Mouse (Mus musculus): ENCODE results near the gene Lsamp.

The Lsamp gene

GRCm38 (mm10) chr16:39984205-39984634, at the start of gene Lsamp:
TSS of gene Lsamp (plus strand) at chr16:39984361.
- peak; percentile 84 for DNase-seq (ENCODE audit: extremely low spot score)

DNA sequence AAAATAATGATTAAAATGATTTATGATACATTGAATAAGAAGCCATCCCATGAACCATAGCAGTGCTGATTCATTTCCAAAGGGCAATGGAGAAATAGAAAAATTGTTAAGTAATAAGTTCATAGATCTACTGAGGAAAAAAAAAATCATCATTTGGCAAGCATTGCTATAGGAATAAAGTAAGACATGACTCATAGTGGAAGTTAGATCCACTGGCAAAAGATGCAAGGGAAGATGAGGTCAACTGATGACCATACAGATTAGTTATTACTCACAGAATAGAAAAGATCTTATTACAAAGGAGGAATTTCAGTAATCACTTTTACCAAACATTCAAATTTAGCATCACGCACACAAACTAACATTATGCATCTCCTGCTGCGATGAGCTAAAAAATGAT, 26.5 kb upstream of the Lsamp start:
- DNase-seq (ENCODE audit: extremely low spot score), result no peak

DNA sequence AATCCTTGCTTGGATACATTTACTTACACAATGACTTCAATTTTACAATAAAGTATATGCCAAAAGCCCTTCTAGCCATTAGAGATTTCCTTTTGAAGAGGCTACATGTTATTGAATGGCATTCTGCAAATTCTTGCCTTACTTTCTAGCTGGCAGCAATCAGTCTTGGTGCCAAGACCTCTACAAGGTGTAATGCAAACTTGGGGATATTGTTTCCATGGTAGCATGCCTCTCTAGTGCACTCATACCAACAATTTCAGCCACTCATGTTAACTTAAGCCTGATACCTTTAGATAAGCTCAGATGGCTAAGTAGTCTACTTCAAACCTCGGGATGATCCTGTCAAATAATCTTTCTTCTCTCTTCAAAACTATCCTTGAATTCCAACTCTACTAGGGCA, 11.4 kb upstream of the Lsamp start:
- no peak for DNase-seq (ENCODE audit: extremely low spot score)

- no peak for DNase-seq (ENCODE audit: extremely low spot score)
These were observed 602 bp downstream of the Lsamp start for GRCm38 (mm10) chr16:39984635-39985291.

DNA sequence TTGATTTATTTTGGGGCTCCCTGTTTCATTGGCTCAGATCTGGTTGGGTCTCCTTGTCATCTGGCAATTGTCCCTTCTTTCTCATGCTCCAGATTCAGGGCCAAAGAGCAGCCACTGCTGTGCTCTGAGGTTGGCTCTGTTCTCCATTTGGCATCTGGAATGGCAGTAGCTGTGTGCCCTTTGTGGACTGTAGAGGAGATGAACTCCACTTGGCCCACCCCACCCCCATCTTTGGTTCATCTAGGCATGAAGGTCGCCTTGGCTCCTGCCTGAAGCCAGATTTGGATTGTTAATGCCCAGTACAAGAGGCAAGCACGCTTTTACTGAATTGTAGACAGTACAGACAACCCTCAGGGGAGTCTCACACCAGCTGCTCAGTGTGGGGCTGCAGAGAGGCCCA, 4.3 kb downstream of the Lsamp start:
- no peak for DNase-seq (ENCODE audit: extremely low spot score)

DNA sequence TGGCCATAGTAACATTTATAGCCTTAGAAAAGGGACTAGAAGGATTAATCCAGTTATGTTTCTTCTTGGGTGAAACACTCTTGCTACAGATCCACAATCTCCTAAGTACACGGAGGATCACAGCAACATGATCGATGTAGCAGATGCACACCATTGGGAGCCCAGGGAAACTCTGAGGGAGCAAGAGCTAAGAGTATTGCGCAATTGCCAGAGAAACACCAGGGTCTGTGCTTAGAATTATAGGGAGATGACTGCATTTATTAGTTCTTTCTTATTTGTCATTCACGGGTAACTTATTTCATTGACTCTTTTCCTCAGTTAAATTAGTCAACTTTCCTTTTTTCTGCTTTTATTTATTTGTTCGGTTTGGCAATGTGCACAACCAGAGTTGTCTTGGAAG, 10.7 kb downstream of the Lsamp start:
- no peak for DNase-seq (ENCODE audit: extremely low spot score)

- no peak for DNase-seq (ENCODE audit: extremely low spot score)
These were observed 24.6 kb downstream of the Lsamp start for GRCm38 (mm10) chr16:40008800-40009199.

- no peak for DNase-seq (ENCODE audit: extremely low spot score)
These were observed 26.9 kb downstream of the Lsamp start for GRCm38 (mm10) chr16:40011106-40011505.

GRCm38 (mm10) chr16:40022611-40023010, 38.5 kb downstream of the Lsamp start:
- DNase-seq (ENCODE audit: extremely low spot score), result no peak

DNA sequence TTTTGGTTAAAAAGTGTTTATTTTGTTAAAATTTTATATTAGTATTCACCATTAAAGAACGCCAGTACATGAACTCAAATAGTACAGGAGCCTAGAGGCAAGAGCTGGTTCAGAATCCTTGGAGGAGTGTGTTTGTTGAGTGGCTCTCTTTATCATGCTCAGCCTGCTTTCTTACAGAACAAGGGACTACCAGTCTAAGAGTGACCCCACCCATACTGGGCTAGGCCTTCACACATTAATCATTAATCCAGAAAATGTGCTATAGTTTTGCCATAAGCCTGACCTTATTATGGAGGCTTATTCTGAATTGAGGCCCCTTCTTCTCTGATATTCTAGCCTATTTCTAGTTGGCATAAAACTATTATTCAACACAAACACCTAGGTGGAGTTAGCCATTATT, 52.6 kb downstream of the Lsamp start:
- no peak for DNase-seq (ENCODE audit: extremely low spot score)

- no peak for DNase-seq (ENCODE audit: extremely low spot score)
These were observed 75.4 kb downstream of the Lsamp start for GRCm38 (mm10) chr16:40059546-40059945.

GRCm38 (mm10) chr16:40059968-40060367, 75.8 kb downstream of the Lsamp start:
- DNase-seq (ENCODE audit: extremely low spot score), result no peak

DNA sequence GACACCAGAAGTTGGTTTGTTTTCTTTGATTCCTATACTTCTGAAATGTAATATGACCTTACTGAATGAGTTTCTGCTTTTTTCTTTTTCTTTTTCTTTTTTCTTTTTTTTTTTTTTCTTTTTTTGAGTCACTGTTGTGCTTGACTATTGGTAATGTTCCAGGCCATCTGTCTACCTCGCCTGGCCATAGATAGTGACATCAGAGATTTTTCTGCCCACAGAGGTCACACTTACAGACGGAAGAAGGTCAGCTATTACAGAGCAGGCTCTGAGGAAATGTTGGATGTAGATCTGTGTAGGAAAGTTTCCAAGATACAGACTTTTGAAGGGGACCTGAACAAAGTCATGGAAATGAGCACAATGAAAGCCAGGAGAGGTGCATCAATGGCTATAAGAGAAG, 76.3 kb downstream of the Lsamp start:
- DNase-seq (ENCODE audit: extremely low spot score), result no peak

GRCm38 (mm10) chr16:40075556-40075955, 91.4 kb downstream of the Lsamp start:
- no peak for DNase-seq (ENCODE audit: extremely low spot score)

GRCm38 (mm10) chr16:40080224-40080623, 96.1 kb downstream of the Lsamp start:
- DNase-seq (ENCODE audit: extremely low spot score), result peak; percentile 16

GRCm38 (mm10) chr16:40104329-40104728, 120.2 kb downstream of the Lsamp start:
- DNase-seq (ENCODE audit: extremely low spot score), result no peak

- no peak for DNase-seq (ENCODE audit: extremely low spot score)
These were observed 198.8 kb downstream of the Lsamp start for GRCm38 (mm10) chr16:40182918-40183317.

DNA sequence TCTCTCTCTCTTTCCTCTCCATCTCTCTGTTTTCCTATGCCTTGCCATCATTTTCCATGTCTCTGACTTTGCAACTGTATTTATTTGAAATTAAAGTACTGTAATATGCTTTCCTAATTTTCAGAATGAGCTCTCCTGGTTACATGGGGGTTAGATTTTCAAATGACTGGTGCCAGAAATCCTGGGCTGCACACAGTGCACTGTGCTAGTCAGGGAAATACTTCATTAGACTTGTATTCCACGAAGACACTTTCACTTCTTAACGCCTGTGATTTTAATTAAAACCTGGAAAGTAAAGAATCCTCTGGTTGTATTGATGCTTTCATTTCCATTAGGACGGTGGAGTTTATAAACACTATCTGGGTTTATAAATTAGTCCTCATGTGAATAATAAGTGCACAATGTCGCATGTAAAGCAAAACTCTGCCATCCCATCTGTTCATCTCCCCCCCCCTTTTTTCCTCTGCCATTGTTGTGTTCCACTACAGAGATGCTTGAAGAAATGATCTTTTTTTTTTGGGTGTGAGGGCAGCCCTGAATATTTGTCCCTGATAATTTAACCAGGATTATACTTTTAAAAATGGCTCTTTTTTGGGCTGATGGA, 203.9 kb downstream of the Lsamp start:
- no peak for DNase-seq (ENCODE audit: extremely low spot score)

GRCm38 (mm10) chr16:40194401-40194800, 210.2 kb downstream of the Lsamp start:
- no peak for DNase-seq (ENCODE audit: extremely low spot score)

GRCm38 (mm10) chr16:40194839-40195238, 210.7 kb downstream of the Lsamp start:
- DNase-seq (ENCODE audit: extremely low spot score), result no peak

DNA sequence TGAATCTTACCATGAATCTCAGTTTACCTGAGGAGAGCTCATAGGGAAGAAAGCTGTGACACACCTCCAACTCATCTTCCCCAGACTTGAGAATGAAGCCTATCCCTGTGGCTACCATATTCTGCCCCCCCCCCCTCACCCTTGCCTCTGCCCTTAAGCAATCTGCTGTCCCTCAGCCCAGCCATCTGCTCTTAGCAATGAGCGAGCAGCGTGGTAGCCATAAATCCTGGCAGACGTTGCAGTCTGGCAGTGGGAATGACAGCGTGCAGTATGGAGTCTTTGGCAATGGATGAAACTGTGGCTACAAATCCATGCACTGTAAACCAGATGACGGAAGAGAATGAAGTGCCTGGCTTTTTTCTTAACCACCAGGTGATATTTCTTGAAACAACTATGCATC, 244.5 kb downstream of the Lsamp start:
- no peak for DNase-seq (ENCODE audit: extremely low spot score)

DNA sequence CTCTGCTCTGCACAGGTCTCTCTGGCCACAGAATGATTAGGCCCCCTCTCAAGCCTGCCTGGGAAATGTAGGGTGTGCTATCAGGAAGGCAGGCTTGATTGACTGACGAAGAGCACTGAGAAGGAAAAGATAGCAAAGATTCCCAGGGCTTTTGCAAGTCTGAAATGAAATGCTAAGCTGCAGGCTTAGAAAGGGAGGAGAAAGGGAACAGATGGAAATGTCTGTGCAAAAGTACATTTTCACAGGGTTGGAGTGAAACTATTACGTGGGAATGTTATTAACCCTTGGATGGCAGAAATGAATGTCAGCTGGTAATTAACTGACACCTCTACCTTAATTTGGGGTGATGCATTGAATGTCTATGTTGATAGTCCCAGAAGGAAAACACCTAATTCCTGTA, 248.9 kb downstream of the Lsamp start:
- DNase-seq (ENCODE audit: extremely low spot score), result no peak

- no peak for DNase-seq (ENCODE audit: extremely low spot score)
These were observed 250.2 kb downstream of the Lsamp start for GRCm38 (mm10) chr16:40234151-40234895.
